ENCODE assay signal across 8 mouse cellular contexts in the genomic region with DNA sequence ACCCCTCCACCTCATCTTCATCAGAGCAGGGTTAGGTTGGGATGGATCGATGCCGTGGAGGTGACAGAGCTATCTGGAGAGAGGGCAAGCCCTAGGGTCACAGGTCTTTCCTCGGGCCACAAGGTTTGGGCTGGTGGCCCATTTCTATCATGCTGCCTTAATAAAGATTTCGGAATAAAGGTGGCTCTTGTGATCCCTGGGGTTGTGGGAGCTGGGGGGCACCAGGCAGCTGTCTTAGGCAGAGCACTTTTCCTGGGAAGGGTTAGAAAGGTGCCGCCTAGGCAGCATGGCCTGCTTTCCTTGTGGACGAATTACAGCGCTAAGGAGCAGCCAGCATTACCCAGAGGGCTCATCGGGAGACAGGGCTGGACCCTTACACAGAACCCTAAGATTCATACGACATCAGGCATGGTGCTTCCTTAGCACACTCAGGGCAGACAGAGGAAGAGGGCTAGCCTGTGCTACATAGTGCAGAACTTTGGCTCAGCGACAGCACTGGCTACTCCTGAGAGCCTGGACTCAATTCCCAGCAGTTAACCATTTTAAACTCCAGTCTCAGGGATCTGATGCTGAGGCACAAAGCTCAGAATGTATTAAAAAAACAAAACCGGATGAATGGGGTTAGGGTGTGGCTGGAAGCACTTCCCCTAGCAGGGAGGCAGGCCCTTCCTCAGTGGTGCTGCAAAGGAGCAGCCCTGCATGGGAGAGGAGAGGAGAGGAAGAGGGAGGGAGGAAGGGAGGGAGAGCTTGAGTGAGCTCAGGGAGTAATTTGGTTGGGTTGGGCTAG. TPM values are rescaled to one million over a fixed set of nuclear protein-coding genes. Genes with fewer than 3 reads are reported as not detected.
DNase-seq lines count a peak whose midpoint lies in the region; ATAC-seq and TF ChIP-seq lines count a peak whose summit lies in the region.

No protein-coding gene starts in this region.

- peaks cover 57% of the 10 kb centered on the region for H3K36me3 ChIP-seq in intestine, postnatal 0 days (ENCODE audit: control insufficient read depth, insufficient read depth)

- peak overlapping the region; percentile 50 for H3K27ac ChIP-seq in intestine, postnatal 0 days (ENCODE audit: low read depth, low read length)

- H3K27me3 ChIP-seq in intestine, postnatal 0 days (replicated peaks; ENCODE audit: control insufficient read depth, insufficient read depth, low read length): no peaks in the 10 kb centered on the region

- H3K9ac ChIP-seq in intestine, postnatal 0 days (ENCODE audit: low read depth, low read length): no peak overlapping the region

- H3K9me3 ChIP-seq in intestine, postnatal 0 days (ENCODE audit: control insufficient read depth): no peaks in the 10 kb centered on the region

- no peak for TF ChIP-seq CTCF in intestine, postnatal 0 days (IDR thresholded peaks at IDR 0.05; ENCODE audit: low read depth)

- H3K4me3 ChIP-seq in intestine, postnatal 0 days (ENCODE audit: low read depth, low read length): no peak overlapping the region

- DNase-seq in heart, adult 11 months: peak; percentile 97
- DNase-seq in heart, adult 8-10 months (ENCODE audit: low spot score): no peak
- DNase-seq in gastrocnemius, postnatal 10 days: no peak
- DNase-seq in layer of hippocampus, postnatal 10 days (ENCODE audit: low spot score in 2 of 2): no peak
- no peak for DNase-seq in urinary bladder, postnatal 25 days (ENCODE audit: low spot score)

- peak; percentile 31 for ATAC-seq in activated CD4-positive, CD25-positive, alpha-beta regulatory T cell, adult 4 months
- ATAC-seq in intestine, postnatal 0 days: no peak
- 0 out of 2 replicates have a peak, but pooled peaks have one; percentile 7 for ATAC-seq in megakaryocyte progenitor cell, adult 5-6 weeks (replicated peaks; ENCODE audit: poor library complexity)

- H3K4me1 ChIP-seq in intestine, postnatal 0 days (replicated peaks; ENCODE audit: control insufficient read depth, insufficient read depth, low read length): peaks cover 12% of the 10 kb centered on the region

- WGBS in intestine, postnatal 0 days: 69% methylated on average over 11 of the region's 11 CpGs

- no peak overlapping the region for H3K4me2 ChIP-seq in intestine, postnatal 0 days (replicated peaks; ENCODE audit: low read depth)

RNA-seq across cellular contexts. Expression of gene Bysl, which starts 11.6 kb away (rescaled TPM):
- total RNA-seq in heart, adult 8-10 months (2022): 10 to 100 TPM; 14.2 to 16.9 (median 15.9) TPM
- 10 to 100 TPM in 1 of 2 experiments, 1 to 10 TPM in 1; 6.6 to 10.8 TPM for polyA plus RNA-seq in activated CD4-positive, CD25-positive, alpha-beta regulatory T cell, adult 4 months (2017; shearing (Covaris generic))
- 7.7 and 8.2 TPM in 2 replicates for polyA plus RNA-seq in intestine, postnatal 0 days (2015; fragmentation: Nextera tagmentation; extraction: Ambion mirVana)
- 9.8 and 11.6 TPM in 2 replicates for total RNA-seq in megakaryocyte progenitor cell, adult 5-6 weeks (2015)
- 15.4 and 16.0 TPM in 2 replicates for total RNA-seq in megakaryocyte progenitor cell, adult 5-6 weeks (2017)
- 10 to 100 TPM; 13.0 TPM for total RNA-seq in gastrocnemius, postnatal 10 days (2021)
- 10 to 100 TPM; 24.5 to 24.9 TPM for total RNA-seq in layer of hippocampus, postnatal 10 days (2021)

RNA-seq across cellular contexts. Expression of gene Med20, which starts 11.7 kb away (rescaled TPM):
- 10 to 100 TPM; 15.7 to 19.9 (median 18.1) TPM for total RNA-seq in heart, adult 8-10 months (2022)
- 10 to 100 TPM; 23.6 to 30.0 TPM for polyA plus RNA-seq in activated CD4-positive, CD25-positive, alpha-beta regulatory T cell, adult 4 months (2017; shearing (Covaris generic))
- 22.8 and 22.9 TPM in 2 replicates for polyA plus RNA-seq in intestine, postnatal 0 days (2015; fragmentation: Nextera tagmentation; extraction: Ambion mirVana)
- total RNA-seq in megakaryocyte progenitor cell, adult 5-6 weeks (2015): 20.4 and 23.8 TPM in 2 replicates
- total RNA-seq in megakaryocyte progenitor cell, adult 5-6 weeks (2017): 37.7 and 40.7 TPM in 2 replicates
- total RNA-seq in gastrocnemius, postnatal 10 days (2021): 10 to 100 TPM; 14.7 to 15.5 TPM
- 10 to 100 TPM; 23.9 to 24.8 TPM for total RNA-seq in layer of hippocampus, postnatal 10 days (2021)

RNA-seq across cellular contexts. Expression of gene Gm20517, which starts 11.7 kb away (rescaled TPM):
- total RNA-seq in heart, adult 8-10 months (2022): 1 to 10 TPM in 3 of 4 experiments, under 1 TPM in 1; 0.35 to 5.1 (median 2.0) TPM
- polyA plus RNA-seq in activated CD4-positive, CD25-positive, alpha-beta regulatory T cell, adult 4 months (2017; shearing (Covaris generic)): 1 to 10 TPM in 1 of 2 experiments, under 1 TPM in 1; 0.89 to 1.1 TPM
- 0.47 and 1.2 TPM in 2 replicates for polyA plus RNA-seq in intestine, postnatal 0 days (2015; fragmentation: Nextera tagmentation; extraction: Ambion mirVana)
- 0.56 and 2.2 TPM in 2 replicates for total RNA-seq in megakaryocyte progenitor cell, adult 5-6 weeks (2015)
- total RNA-seq in megakaryocyte progenitor cell, adult 5-6 weeks (2017): 3.4 and 3.6 TPM in 2 replicates
- 1 to 10 TPM; 1.8 to 2.1 TPM for total RNA-seq in gastrocnemius, postnatal 10 days (2021)
- 10 to 100 TPM in 1 of 2 experiments, 1 to 10 TPM in 1; 6.6 to 10.1 TPM for total RNA-seq in layer of hippocampus, postnatal 10 days (2021)

RNA-seq across cellular contexts. Expression of gene Usp49, which starts 30.8 kb away (rescaled TPM):
- 1 to 10 TPM; 3.4 to 4.6 (median 3.7) TPM for total RNA-seq in heart, adult 8-10 months (2022)
- polyA plus RNA-seq in activated CD4-positive, CD25-positive, alpha-beta regulatory T cell, adult 4 months (2017; shearing (Covaris generic)): under 1 TPM; 0.60 to 0.71 TPM
- polyA plus RNA-seq in intestine, postnatal 0 days (2015; fragmentation: Nextera tagmentation; extraction: Ambion mirVana): 2.6 and 2.9 TPM in 2 replicates
- total RNA-seq in megakaryocyte progenitor cell, adult 5-6 weeks (2015): 4.8 and 5.9 TPM in 2 replicates
- total RNA-seq in megakaryocyte progenitor cell, adult 5-6 weeks (2017): 4.5 and 6.4 TPM in 2 replicates
- total RNA-seq in gastrocnemius, postnatal 10 days (2021): 1 to 10 TPM; 4.6 to 4.9 TPM
- 10 to 100 TPM; 11.3 to 13.2 TPM for total RNA-seq in layer of hippocampus, postnatal 10 days (2021)
